Mouse (Mus musculus) hematopoietic stem cell, adult 5-6 weeks (primary cell): Measurements from ENCODE around the gene Ahnak. TPM values are rescaled to one million over a fixed set of nuclear protein-coding genes. Genes with fewer than 3 reads are reported as not detected.
"Not testable (repeated sequence)": the region's sequence is repeated elsewhere in the genome, so short reads cannot be mapped to it uniquely, and the experiment has no call there.

Experiments used
- ATAC-seq, 2 experiments: fragments of 125-278 bp in 1 of 2; replicated peaks in 1 of 2; 2 replicates each; pipeline ENCODE4 v1.8.0; 2016 to 2017; ENCODE audit warnings: inconsistent platforms in 2 of 2, mild to moderate bottlenecking in 2 of 2, moderate number of reproducible peaks in 2 of 2, low read depth in 1 of 2, moderate TSS enrichment in 1 of 2; ENCODE audit not compliant: low FRiP score in 2 of 2, poor library complexity in 2 of 2, severe bottlenecking in 2 of 2, insufficient read depth in 1 of 2, low TSS enrichment in 1 of 2
- total RNA-seq: library from RNA; stranded (forward); fragments of 172-1452, 232-1000 nt; gene quantifications from 2 replicates; pipeline ENCODE4 v1.2.3, GENCODE M21; 2017

Ahnak gene
- total RNA-seq, 1 experiment from 2014 or later, result 28.0 TPM

DNA sequence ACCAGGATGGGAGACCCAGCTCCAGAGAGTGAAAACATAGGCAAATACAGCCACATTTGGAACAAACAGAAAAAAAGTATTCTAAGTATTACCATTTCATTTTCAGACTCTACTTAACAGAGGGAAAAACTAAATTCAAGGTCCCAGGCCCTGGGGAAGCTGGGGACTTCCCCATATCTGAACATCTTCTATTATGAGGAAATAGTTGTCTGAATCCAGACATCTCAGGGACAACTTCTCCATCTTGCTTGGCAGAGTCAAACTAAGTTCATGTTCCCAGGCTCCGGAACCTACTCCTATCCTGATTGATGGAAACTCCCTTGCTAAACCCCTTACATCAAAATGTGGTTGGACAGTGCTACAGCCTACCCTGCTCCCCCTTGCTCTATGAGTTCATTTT lies 133.3 kb downstream of the Ahnak start:
- no peak for ATAC-seq

DNA sequence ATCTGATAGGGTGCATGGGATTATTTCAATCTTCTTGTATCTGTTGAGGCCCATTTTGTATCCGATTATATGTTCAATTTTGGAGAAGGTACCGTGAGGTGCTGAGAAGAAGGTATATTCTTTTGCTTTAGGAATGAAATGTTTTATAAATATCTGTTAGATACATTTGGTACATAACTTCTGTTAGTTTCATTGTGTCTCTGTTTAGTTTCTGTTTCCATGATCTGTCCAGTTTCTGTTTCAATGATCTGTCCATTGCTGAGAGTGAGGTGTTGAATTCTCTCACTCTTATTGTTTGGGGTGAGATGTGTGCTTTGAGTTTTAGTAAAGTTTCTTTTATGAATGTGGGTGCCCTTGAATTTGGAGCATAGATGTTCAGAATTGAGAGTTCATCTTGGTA lies 134.9 kb downstream of the Ahnak start:
- not testable (repeated sequence) for ATAC-seq

Other genes starting within 250 kb of the Ahnak start
- not detected in 2 replicates for gene 1700092M07Rik, start 248.6 kb upstream of the Ahnak start, total RNA-seq
- gene Stx5a, start 247.9 kb upstream of the Ahnak start, total RNA-seq, result 90.9 and 120 TPM in 2 replicates
- gene Nxf1, start 232.2 kb upstream of the Ahnak start, total RNA-seq, result 87.8 and 104 TPM in 2 replicates
- 22.0 and 51.0 TPM in 2 replicates for gene Tmem223, start 218.3 kb upstream of the Ahnak start, total RNA-seq
- 35.0 and 65.5 TPM in 2 replicates for gene Tmem179b, start 214.8 kb upstream of the Ahnak start, total RNA-seq
- gene Taf6l, start 202.9 kb upstream of the Ahnak start, total RNA-seq, result 12.3 and 15.6 TPM in 2 replicates
- gene Polr2g, start 190.7 kb upstream of the Ahnak start, total RNA-seq, result 58.9 and 69.7 TPM in 2 replicates
- 1.1 and 3.7 TPM in 2 replicates for gene Zbtb3, start 186.7 kb upstream of the Ahnak start, total RNA-seq
- 61.0 and 83.7 TPM in 2 replicates for gene Ttc9c, start 170.0 kb upstream of the Ahnak start, total RNA-seq
- gene Hnrnpul2, start 169.3 kb upstream of the Ahnak start, total RNA-seq, result 67.9 and 104 TPM in 2 replicates
- gene AC129217.1, start 159.5 kb upstream of the Ahnak start, total RNA-seq, result not detected in 2 replicates
- 49.6 and 52.7 TPM in 2 replicates for gene Bscl2, start 151.8 kb upstream of the Ahnak start, total RNA-seq
- gene Gng3, start 150.1 kb upstream of the Ahnak start, total RNA-seq, result 0.38 TPM in 1 of 2 replicates, not detected in the other
- gene Lrrn4cl, start 138.5 kb upstream of the Ahnak start, total RNA-seq, result not detected in 2 replicates
- gene Ubxn1, start 117.8 kb upstream of the Ahnak start, total RNA-seq, result 174 and 180 TPM in 2 replicates
- 117 and 118 TPM in 2 replicates for gene Uqcc3, start 108.4 kb upstream of the Ahnak start, total RNA-seq
- 5.8 and 26.3 TPM in 2 replicates for gene Lbhd1, start 105.6 kb upstream of the Ahnak start, total RNA-seq
- gene Gm49403, start 105.4 kb upstream of the Ahnak start, total RNA-seq, result not detected in 2 replicates
- 43.8 and 69.3 TPM in 2 replicates for gene 1810009A15Rik, start 100.4 kb upstream of the Ahnak start, total RNA-seq
- not detected in 2 replicates for gene Gm49416, start 100.4 kb upstream of the Ahnak start, total RNA-seq
- 10.9 and 13.2 TPM in 2 replicates for gene Ints5, start 96.3 kb upstream of the Ahnak start, total RNA-seq
- gene Ganab, start 91.2 kb upstream of the Ahnak start, total RNA-seq, result 70.1 and 70.6 TPM in 2 replicates
- gene B3gat3, start 68.9 kb upstream of the Ahnak start, total RNA-seq, result 17.2 and 26.8 TPM in 2 replicates
- gene Rom1, start 59.9 kb upstream of the Ahnak start, total RNA-seq, result 2.1 and 3.1 TPM in 2 replicates
- gene Eml3, start 59.7 kb upstream of the Ahnak start, total RNA-seq, result 25.4 and 27.2 TPM in 2 replicates
- 148 and 167 TPM in 2 replicates for gene Mta2, start 47.4 kb upstream of the Ahnak start, total RNA-seq
- gene Tut1, start 35.4 kb upstream of the Ahnak start, total RNA-seq, result 23.2 and 25.3 TPM in 2 replicates
- gene Eef1g, start 22.2 kb upstream of the Ahnak start, total RNA-seq, result 700 and 731 TPM in 2 replicates
- not detected in 2 replicates for gene Scgb1a1, start 98.7 kb downstream of the Ahnak start, total RNA-seq
- gene Asrgl1, start 146.4 kb downstream of the Ahnak start, total RNA-seq, result 35.4 TPM in 2 replicates